Mouse (Mus musculus): ENCODE data around the gene Nipal3. TPM values are rescaled to one million over a fixed set of nuclear protein-coding genes. Genes with fewer than 3 reads are reported as not detected.

The Nipal3 gene
- polyA plus RNA-seq, 2 experiments from 2014 or later = 11.6 to 15.8 TPM

Other genes starting within 250 kb of the Nipal3 start
- 1 to 10 TPM; 7.0 to 8.0 TPM for gene Clic4, start 222.2 kb downstream of the Nipal3 start, polyA plus RNA-seq (2017; shearing (Covaris generic))
- gene Srrm1, start 141.7 kb downstream of the Nipal3 start, polyA plus RNA-seq (2017; shearing (Covaris generic)) = 100 to 1,000 TPM; 229 to 232 TPM
- gene Ncmap, start 96.8 kb downstream of the Nipal3 start, polyA plus RNA-seq (2017; shearing (Covaris generic)) = 10 to 100 TPM; 68.5 to 95.2 TPM
- 10 to 100 TPM; 15.0 to 16.0 TPM for gene Rcan3, start 61.2 kb downstream of the Nipal3 start, polyA plus RNA-seq (2017; shearing (Covaris generic))
- not detected for gene Stpg1, start 248 bp downstream of the Nipal3 start, polyA plus RNA-seq (2017; shearing (Covaris generic))
- gene Grhl3, start 78.6 kb upstream of the Nipal3 start, polyA plus RNA-seq (2017; shearing (Covaris generic)) = not detected
- gene Ifnlr1, start 191.2 kb upstream of the Nipal3 start, polyA plus RNA-seq (2017; shearing (Covaris generic)) = not detected
- gene Il22ra1, start 233.1 kb upstream of the Nipal3 start, polyA plus RNA-seq (2017; shearing (Covaris generic)) = not detected